Mouse (Mus musculus): ENCODE data around the gene Nkiras2. TPM values are rescaled to one million over a fixed set of nuclear protein-coding genes. Genes with fewer than 3 reads are reported as not detected.

The Nkiras2 gene
- polyA plus RNA-seq (2012; ENCODE audit: low replicate concordance): 15.7 and 34.6 TPM in 2 replicates

DNA sequence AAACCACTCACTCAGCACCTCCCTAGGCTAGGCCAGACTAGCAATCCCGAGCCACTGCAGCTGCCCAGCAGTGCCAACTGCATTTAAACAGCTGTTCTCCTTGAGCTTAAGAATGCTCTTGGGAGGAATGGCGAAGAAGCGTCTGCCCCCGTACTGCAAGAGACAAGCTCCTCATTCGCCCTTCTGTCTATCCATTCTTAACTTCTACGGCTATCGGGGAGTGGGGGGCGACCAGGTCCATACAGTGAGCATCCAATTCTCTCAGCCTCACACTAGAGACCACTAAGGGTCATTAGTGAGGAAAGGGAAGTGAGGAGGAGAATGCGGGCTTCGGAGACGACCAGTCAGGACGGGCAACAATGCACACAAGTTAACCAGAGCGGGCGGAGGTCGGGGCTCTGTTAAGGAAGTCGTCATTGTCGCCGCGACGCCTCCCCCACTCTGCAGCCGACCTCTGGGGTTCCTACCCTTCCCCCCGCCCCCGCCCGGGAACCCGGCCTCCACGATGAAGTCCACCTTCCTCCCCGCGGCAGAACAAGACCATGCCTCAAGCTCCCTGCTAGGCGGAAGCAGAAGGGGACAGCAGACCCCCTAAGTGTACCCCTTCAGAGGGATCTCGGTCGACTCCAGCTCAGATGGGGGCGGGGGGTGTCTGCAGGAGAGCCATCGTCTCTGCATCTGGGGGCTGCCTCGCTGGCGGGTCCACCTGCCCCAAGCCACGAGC, at the start of gene Nkiras2:
Gene Nkiras2 (plus strand): TSS at position 484 of the 724 bp plus-strand sequence.

GRCm38 (mm10) chr11:100574708-100575483, 44.1 kb upstream of the Nkiras2 start, which contains the start of gene Cnp:
TSS of gene Cnp (plus strand) at chr11:100574904.

GRCm38 (mm10) chr11:100619982-100620381, 938 bp downstream of the Nkiras2 start, which contains the start of gene Dnajc7:
TSS of gene Dnajc7 (minus strand) at chr11:100620168.

Other genes with a start within 250 kb of the Nkiras2 start
- gene Jup, start 221.5 kb upstream of the Nkiras2 start, polyA plus RNA-seq (2012; ENCODE audit: low replicate concordance): 24.0 and 30.2 TPM in 2 replicates
- 0.80 and 1.4 TPM in 2 replicates for gene P3h4, start 204.4 kb upstream of the Nkiras2 start, polyA plus RNA-seq (2012; ENCODE audit: low replicate concordance)
- 3.6 and 3.7 TPM in 2 replicates for gene Fkbp10, start 203.5 kb upstream of the Nkiras2 start, polyA plus RNA-seq (2012; ENCODE audit: low replicate concordance)
- 58.2 and 66.2 TPM in 2 replicates for gene Nt5c3b, start 177.4 kb upstream of the Nkiras2 start, polyA plus RNA-seq (2012; ENCODE audit: low replicate concordance)
- not detected in 2 replicates for gene Klhl10, start 177.3 kb upstream of the Nkiras2 start, polyA plus RNA-seq (2012; ENCODE audit: low replicate concordance)
- gene Klhl11, start 146.5 kb upstream of the Nkiras2 start, polyA plus RNA-seq (2012; ENCODE audit: low replicate concordance): 2.6 and 3.0 TPM in 2 replicates
- 4.5 and 57.8 TPM in 2 replicates for gene Acly, start 91.2 kb upstream of the Nkiras2 start, polyA plus RNA-seq (2012; ENCODE audit: low replicate concordance)
- gene Ttc25, start 73.6 kb upstream of the Nkiras2 start, polyA plus RNA-seq (2012; ENCODE audit: low replicate concordance): not detected in 2 replicates
- 26.2 and 47.0 TPM in 2 replicates for gene Cnp, start 44.3 kb upstream of the Nkiras2 start, polyA plus RNA-seq (2012; ENCODE audit: low replicate concordance)
- gene Dnajc7, start 924 bp downstream of the Nkiras2 start, polyA plus RNA-seq (2012; ENCODE audit: low replicate concordance): 21.8 and 31.1 TPM in 2 replicates
- not detected in 2 replicates for gene Zfp385c, start 73.2 kb downstream of the Nkiras2 start, polyA plus RNA-seq (2012; ENCODE audit: low replicate concordance)
- 28.8 and 34.9 TPM in 2 replicates for gene Dhx58, start 85.0 kb downstream of the Nkiras2 start, polyA plus RNA-seq (2012; ENCODE audit: low replicate concordance)
- 93.8 and 113 TPM in 2 replicates for gene Kat2a, start 93.2 kb downstream of the Nkiras2 start, polyA plus RNA-seq (2012; ENCODE audit: low replicate concordance)
- 0.71 TPM in 1 of 2 replicates, not detected in the other for gene Hspb9, start 94.6 kb downstream of the Nkiras2 start, polyA plus RNA-seq (2012; ENCODE audit: low replicate concordance)
- gene Rab5c, start 119.0 kb downstream of the Nkiras2 start, polyA plus RNA-seq (2012; ENCODE audit: low replicate concordance): 394 and 541 TPM in 2 replicates
- gene Kcnh4, start 140.7 kb downstream of the Nkiras2 start, polyA plus RNA-seq (2012; ENCODE audit: low replicate concordance): 0.09 and 0.55 TPM in 2 replicates
- gene Hcrt, start 143.7 kb downstream of the Nkiras2 start, polyA plus RNA-seq (2012; ENCODE audit: low replicate concordance): not detected in 2 replicates
- 6.6 and 9.5 TPM in 2 replicates for gene Ghdc, start 151.7 kb downstream of the Nkiras2 start, polyA plus RNA-seq (2012; ENCODE audit: low replicate concordance)
- 27.4 and 38.6 TPM in 2 replicates for gene Stat5b, start 231.5 kb downstream of the Nkiras2 start, polyA plus RNA-seq (2012; ENCODE audit: low replicate concordance)
- 25.8 and 32.3 TPM in 2 replicates for gene Stat5a, start 240.1 kb downstream of the Nkiras2 start, polyA plus RNA-seq (2012; ENCODE audit: low replicate concordance)